Mouse (Mus musculus) neural tube, embryonic 11.5 days (tissue): ENCODE results near the gene Gm17304. TPM values are rescaled to one million over a fixed set of nuclear protein-coding genes. Genes with fewer than 3 reads are reported as not detected.

Source experiments
- ATAC-seq: fragments of 200-750 bp; cut with Nextera tagmentation; 2 replicates; pipeline ENCODE4 v1.8.0; 2017; ENCODE audit warnings: moderate number of reproducible peaks, mild to moderate bottlenecking, moderate TSS enrichment, moderate library complexity; ENCODE audit not compliant: insufficient read depth, low FRiP score, low TSS enrichment
- DNase-seq: peaks from one replicate; pipeline ENCODE4 v3.0.0-alpha.2; 2015; ENCODE audit warnings: low spot score
- H3K27ac ChIP-seq: fragments of 300-500 bp; sonication (generic); 2 replicates; pipeline ENCODE4 v1.5.1; 2014; ENCODE audit warnings: low read depth, mild to moderate bottlenecking, low read length
- H3K27me3 ChIP-seq: fragments of 300-500 bp; sonication (generic); 2 replicates; pipeline ENCODE4 v1.6.1; 2014; ENCODE audit warnings: mild to moderate bottlenecking, low read length, mixed read lengths; ENCODE audit not compliant: control insufficient read depth, insufficient read depth
- H3K36me3 ChIP-seq: fragments of 300-500 bp; sonication (generic); 2 replicates; pipeline ENCODE4 v1.6.1; 2014; ENCODE audit warnings: mild to moderate bottlenecking, low read length, moderate library complexity, mixed read lengths; ENCODE audit not compliant: control insufficient read depth, insufficient read depth
- H3K4me1 ChIP-seq: fragments of 300-500 bp; sonication (generic); 2 replicates; pipeline ENCODE4 v1.6.1; 2014; ENCODE audit warnings: low read length, mixed read lengths; ENCODE audit not compliant: control insufficient read depth, insufficient read depth
- H3K4me2 ChIP-seq: fragments of 300-500 bp; sonication (generic); 2 replicates; pipeline ENCODE4 v1.6.1; 2014; ENCODE audit warnings: low read depth, mild to moderate bottlenecking, moderate library complexity
- H3K4me3 ChIP-seq: fragments of 300-500 bp; sonication (generic); 2 replicates; pipeline ENCODE4 v1.5.1; 2014; ENCODE audit warnings: low read depth, low read length
- H3K9ac ChIP-seq: fragments of 300-500 bp; sonication (generic); 2 replicates; pipeline ENCODE4 v1.6.1; 2014; ENCODE audit warnings: mild to moderate bottlenecking, low read length
- H3K9me3 ChIP-seq: fragments of 300-500 bp; sonication (generic); 2 replicates; pipeline ENCODE4 v1.6.1; 2016; ENCODE audit warnings: low read length; ENCODE audit not compliant: control insufficient read depth
- WGBS: fragments of 180-500 bp; shearing (Covaris S2); extraction: QIAGEN DNeasy Blood & Tissue Kit; methylation state at CpG from one replicate; pipeline ENCODE4 v1.1.7; 2014; 5-methylcytosine and 5-hydroxymethylcytosine counted together
- polyA plus RNA-seq: library from polyadenylated mRNA; unstranded; fragments of >200 nt; fragmentation: Nextera tagmentation; extraction: Ambion mirVana; gene quantifications from 2 replicates; pipeline ENCODE4 v1.2.1, GENCODE M21; 2014

Gm17304 gene
- polyA plus RNA-seq, 1 experiment from 2014 or later, result not detected

DNA sequence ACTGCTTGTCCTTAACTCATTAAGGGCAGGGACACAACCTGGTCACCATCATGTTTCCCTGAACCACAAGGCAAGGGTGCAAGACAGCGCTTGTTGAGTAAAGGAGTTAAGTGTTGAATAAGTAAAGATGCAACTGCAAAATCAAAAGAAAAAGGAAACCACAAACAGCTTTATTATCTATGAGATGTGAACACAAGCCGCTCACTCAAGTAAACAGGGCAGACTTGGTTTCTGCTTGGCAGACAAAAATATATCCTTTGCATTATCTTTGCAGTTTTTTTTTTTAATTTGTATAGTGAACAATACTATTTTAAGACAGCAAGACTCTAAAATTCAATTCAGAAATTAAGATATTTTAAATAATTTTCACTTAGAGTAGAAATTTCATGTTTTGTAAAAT lies 30.7 kb downstream of the Gm17304 start:
- no peak for DNase-seq
- H3K27me3 ChIP-seq, result no peaks in the 10 kb centered on the region
- H3K9ac ChIP-seq, result no peak overlapping the region
- H3K9me3 ChIP-seq, result no peaks in the 10 kb centered on the region
- H3K4me2 ChIP-seq, result no peak overlapping the region
- ATAC-seq, result no peak
- H3K27ac ChIP-seq, result no peak overlapping the region
- no peak overlapping the region for H3K4me3 ChIP-seq
- 96% methylated on average over 2 of the region's 2 CpGs for WGBS
- no peaks in the 10 kb centered on the region for H3K4me1 ChIP-seq
- H3K36me3 ChIP-seq, result peaks cover 9% of the 10 kb centered on the region

DNA sequence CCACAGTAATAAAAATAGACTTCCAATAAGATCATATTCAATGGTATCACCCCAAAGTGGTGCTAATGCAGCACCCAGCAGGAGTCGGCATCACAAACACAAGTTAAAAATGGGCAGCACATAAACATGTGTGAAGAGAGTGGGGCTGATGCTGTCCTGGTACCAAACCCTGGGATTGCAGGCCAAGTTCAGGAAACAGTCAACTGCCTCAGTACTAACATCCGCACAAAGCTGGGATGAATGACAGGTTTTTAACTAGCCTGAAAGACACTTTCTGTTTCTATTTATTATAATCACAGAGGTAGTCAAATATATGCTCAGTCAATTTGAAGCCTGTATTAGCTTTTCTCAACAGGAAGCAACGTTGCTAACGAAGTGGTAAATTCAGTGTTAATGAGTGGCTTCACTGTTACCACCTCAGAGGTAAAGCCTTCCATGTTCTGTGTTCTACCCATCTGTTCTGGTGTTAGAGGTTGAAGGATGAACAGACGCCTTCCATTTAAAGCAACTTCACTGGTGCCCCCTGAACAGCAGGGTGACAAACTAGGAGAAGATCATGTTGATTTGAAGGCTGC lies 31.4 kb downstream of the Gm17304 start:
- Histone ChIP-seq H3K9ac (no peak overlapping the region), H3K27me3 (no peaks in the 10 kb centered on the region), H3K36me3 (peaks cover 7% of the 10 kb centered on the region), H3K4me1 (no peaks in the 10 kb centered on the region), H3K4me2 (no peak overlapping the region), H3K9me3 (no peaks in the 10 kb centered on the region), H3K4me3 (no peak overlapping the region), H3K27ac (no peak overlapping the region)
- ATAC-seq (no peak), DNase-seq (no peak)
- 81% methylated on average over 5 of the region's 5 CpGs for WGBS

DNA sequence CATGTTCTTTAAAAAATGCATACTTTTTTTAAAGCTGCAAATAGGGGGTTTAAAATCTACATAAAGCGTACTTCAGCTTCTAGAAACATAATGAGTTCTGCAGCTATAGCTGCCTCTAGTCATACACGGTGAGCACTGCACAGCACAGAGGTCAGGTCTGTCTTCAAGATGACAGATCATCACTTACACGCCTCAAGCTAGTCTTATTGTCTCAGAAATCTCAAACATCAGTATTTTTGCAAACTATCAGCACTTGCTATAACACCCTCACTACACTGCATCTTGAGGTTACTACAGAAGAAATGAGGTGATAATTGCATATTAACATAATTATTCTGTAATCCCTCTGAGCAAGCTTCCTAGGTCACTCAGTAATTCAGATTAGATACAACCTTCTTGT lies 33.0 kb downstream of the Gm17304 start:
- peaks cover under 1% of the 10 kb centered on the region for H3K36me3 ChIP-seq
- H3K4me2 ChIP-seq, result no peak overlapping the region
- H3K9me3 ChIP-seq, result no peaks in the 10 kb centered on the region
- WGBS, result 84% methylated on average over 3 of the region's 3 CpGs
- H3K9ac ChIP-seq, result no peak overlapping the region
- H3K27ac ChIP-seq, result no peak overlapping the region
- H3K4me1 ChIP-seq, result no peaks in the 10 kb centered on the region
- no peak overlapping the region for H3K4me3 ChIP-seq
- DNase-seq, result no peak
- no peak for ATAC-seq
- H3K27me3 ChIP-seq, result no peaks in the 10 kb centered on the region

DNA sequence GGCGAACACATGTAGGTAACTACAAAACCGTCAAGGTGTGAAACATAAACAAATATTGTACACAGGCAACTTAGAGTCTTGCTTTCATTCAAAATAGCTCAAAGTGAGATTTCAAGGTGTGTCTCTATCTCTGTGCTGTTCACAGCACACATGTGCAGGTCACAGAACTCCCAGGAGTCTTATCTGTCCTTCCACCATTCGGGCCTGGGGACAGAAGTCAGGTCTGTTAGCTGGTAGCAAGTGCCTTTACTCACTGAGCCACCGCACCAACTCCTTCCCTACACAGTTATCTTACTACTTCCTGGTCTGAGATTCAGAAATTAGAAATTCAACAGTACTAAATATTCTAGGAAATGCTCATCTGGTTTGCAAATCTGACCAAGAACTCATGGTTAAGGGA lies 34.5 kb downstream of the Gm17304 start:
- 85% methylated on average over 4 of the region's 4 CpGs for WGBS

DNA sequence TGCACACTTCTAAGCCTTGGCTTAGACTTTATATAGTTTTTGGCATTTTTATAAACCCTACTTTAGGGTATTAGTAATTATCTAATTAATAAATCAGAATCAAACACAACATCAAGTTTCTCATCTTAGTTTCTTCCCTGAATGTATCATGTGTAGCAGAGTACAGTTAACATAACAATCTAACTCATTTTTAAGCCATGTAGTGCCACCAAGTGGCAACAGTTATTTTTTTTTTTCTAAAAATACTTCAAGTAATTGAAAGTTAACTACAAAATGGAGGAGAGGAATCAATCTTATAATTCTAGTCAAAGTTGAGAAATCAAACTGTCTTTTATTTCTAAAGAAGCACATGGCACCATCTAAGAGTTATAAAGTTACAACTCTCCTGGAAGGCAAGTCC lies 40.5 kb downstream of the Gm17304 start:
- no peaks in the 10 kb centered on the region for H3K27me3 ChIP-seq
- no peak overlapping the region for H3K4me2 ChIP-seq
- H3K4me1 ChIP-seq, result no peaks in the 10 kb centered on the region
- no peak overlapping the region for H3K4me3 ChIP-seq
- no peaks in the 10 kb centered on the region for H3K36me3 ChIP-seq
- no peak overlapping the region for H3K9ac ChIP-seq
- no peaks in the 10 kb centered on the region for H3K9me3 ChIP-seq
- ATAC-seq, result no peak
- DNase-seq, result no peak
- H3K27ac ChIP-seq, result no peak overlapping the region

More for the DNA sequence above, 34.5 kb downstream of the Gm17304 start:
- no peak overlapping the region for H3K9ac ChIP-seq
- H3K27me3 ChIP-seq, result no peaks in the 10 kb centered on the region
- DNase-seq (no peak), ATAC-seq (no peak)
- no peak overlapping the region for H3K4me3 ChIP-seq
- no peaks in the 10 kb centered on the region for H3K4me1 ChIP-seq
- H3K4me2 ChIP-seq, result no peak overlapping the region
- no peak overlapping the region for H3K27ac ChIP-seq
- H3K36me3 ChIP-seq, result no peaks in the 10 kb centered on the region
- H3K9me3 ChIP-seq, result no peaks in the 10 kb centered on the region

DNA sequence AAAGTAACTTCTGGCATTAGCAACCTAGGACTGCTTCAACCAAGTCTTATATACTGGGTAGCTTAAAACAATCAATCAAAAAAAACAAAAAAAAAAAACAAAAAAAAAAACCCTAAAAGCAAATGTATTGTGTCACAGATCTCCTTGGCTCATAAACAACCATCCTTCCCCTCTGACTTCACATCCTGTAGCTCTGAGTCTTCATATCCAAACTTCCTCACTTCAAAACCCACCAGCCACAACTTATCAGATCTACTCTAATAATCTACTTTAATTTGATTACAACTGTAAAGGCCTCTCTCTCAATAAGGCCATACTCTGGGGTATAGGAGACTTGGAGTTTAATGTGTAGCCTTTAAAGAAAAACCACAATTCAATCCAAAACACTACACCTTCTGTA lies 41.1 kb downstream of the Gm17304 start:
- DNase-seq (no peak), ATAC-seq (no peak)
- Histone ChIP-seq H3K9me3 (no peaks in the 10 kb centered on the region), H3K27ac (no peak overlapping the region), H3K36me3 (no peaks in the 10 kb centered on the region; the same call in 1 of the 2 replicates), H3K4me3 (no peak overlapping the region), H3K9ac (no peak overlapping the region), H3K4me1 (no peaks in the 10 kb centered on the region), H3K4me2 (no peak overlapping the region), H3K27me3 (no peaks in the 10 kb centered on the region)

DNA sequence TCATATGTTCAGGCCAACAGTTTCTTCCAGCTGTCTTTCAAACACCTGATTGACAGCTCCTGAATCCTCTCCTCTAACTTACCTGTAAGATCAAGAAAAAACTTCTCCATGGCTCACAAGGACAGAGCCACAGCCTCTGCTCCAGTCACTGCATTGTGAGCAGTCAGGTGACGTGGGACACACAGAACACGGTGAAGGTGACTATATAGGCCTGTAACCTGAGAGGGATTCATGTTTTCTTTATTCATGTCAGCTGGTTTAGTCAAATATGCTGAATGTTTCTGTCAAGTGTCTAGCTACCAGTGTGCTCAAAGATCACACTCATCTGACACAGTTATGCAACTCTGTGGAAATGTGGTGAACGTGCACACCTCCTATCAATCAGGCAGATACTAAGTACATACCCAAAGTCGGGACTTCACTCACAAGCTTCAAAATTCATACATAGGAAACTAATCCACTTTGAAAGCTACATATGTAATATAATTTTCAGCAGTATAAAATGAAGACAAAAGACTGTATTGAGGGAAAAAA lies 43.4 kb downstream of the Gm17304 start:
- Histone ChIP-seq H3K9me3 (no peaks in the 10 kb centered on the region), H3K9ac (no peak overlapping the region), H3K27ac (no peak overlapping the region), H3K4me1 (no peaks in the 10 kb centered on the region), H3K27me3 (no peaks in the 10 kb centered on the region), H3K4me2 (no peak overlapping the region), H3K36me3 (no peaks in the 10 kb centered on the region; the same call in 1 of the 2 replicates), H3K4me3 (no peak overlapping the region)
- ATAC-seq (no peak), DNase-seq (no peak)
- 92% methylated on average over 4 of the region's 4 CpGs for WGBS

DNA sequence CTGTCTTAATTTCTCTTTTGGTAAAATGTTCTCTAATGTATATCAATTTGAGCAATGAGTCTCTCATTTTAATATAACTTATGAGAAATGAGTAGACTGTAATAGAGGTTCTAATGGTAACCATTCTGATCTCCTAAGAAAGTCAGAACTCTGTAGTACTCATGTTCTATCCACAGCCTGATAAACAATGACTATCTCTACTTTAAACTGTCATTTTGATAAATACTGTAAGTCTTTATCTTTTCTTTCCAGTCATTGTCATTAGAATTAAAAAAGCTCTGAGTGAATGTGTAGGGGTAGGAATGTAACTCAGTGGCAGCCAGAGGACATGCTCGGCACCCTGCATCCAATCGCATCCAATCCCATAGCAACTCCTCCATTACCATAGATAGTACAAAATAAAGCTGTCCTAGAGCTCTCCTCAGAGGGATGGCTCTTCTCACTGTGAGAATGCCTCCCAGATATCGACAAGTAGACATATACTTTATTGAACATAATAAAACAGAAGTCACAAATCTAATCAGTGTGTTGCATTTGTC lies 44.0 kb downstream of the Gm17304 start:
- no peaks in the 10 kb centered on the region for H3K27me3 ChIP-seq
- H3K27ac ChIP-seq, result no peak overlapping the region
- WGBS, result 92% methylated on average over 3 of the region's 3 CpGs
- no peaks in the 10 kb centered on the region; the same call in 1 of the 2 replicates for H3K36me3 ChIP-seq
- no peaks in the 10 kb centered on the region for H3K9me3 ChIP-seq
- no peak overlapping the region for H3K9ac ChIP-seq
- no peaks in the 10 kb centered on the region for H3K4me1 ChIP-seq
- H3K4me2 ChIP-seq, result no peak overlapping the region
- no peak overlapping the region for H3K4me3 ChIP-seq
- ATAC-seq (no peak), DNase-seq (no peak)
